Mouse (Mus musculus) retina, postnatal 1 day (tissue): ENCODE results near the gene Olfr1423.
"Not testable (repeated sequence)": the region's sequence is repeated elsewhere in the genome, so short reads cannot be mapped to it uniquely, and the experiment has no call there.

Experiments
- DNase-seq: peaks from one replicate; pipeline ENCODE4 v3.0.0-alpha.2; 2012

Gene Olfr1423

GRCm38 (mm10) chr19:12041217-12041616 lies at the start of gene Olfr1423:
TSS of gene Olfr1423 (minus strand) at chr19:12041317.
- DNase-seq = no peak

- DNase-seq = not testable (repeated sequence)
Measured at GRCm38 (mm10) chr19:12077631-12078030, 36.5 kb upstream of the Olfr1423 start, which contains the start of gene Olfr1425. TSS of gene Olfr1425 (minus strand) at chr19:12077731.

GRCm38 (mm10) chr19:12069546-12069945 lies 28.4 kb upstream of the Olfr1423 start:
- not testable (repeated sequence) for DNase-seq

GRCm38 (mm10) chr19:12067806-12068205 lies 26.7 kb upstream of the Olfr1423 start:
- DNase-seq = not testable (repeated sequence)

GRCm38 (mm10) chr19:12062582-12062981 lies 21.5 kb upstream of the Olfr1423 start, which contains the start of gene Olfr1424:
TSS of gene Olfr1424 (minus strand) at chr19:12062682.
- DNase-seq = not testable (repeated sequence)

GRCm38 (mm10) chr19:12043163-12043562 lies 2.0 kb upstream of the Olfr1423 start:
- no peak for DNase-seq

GRCm38 (mm10) chr19:12037727-12038126 lies 3.4 kb downstream of the Olfr1423 start:
- no peak for DNase-seq

DNA sequence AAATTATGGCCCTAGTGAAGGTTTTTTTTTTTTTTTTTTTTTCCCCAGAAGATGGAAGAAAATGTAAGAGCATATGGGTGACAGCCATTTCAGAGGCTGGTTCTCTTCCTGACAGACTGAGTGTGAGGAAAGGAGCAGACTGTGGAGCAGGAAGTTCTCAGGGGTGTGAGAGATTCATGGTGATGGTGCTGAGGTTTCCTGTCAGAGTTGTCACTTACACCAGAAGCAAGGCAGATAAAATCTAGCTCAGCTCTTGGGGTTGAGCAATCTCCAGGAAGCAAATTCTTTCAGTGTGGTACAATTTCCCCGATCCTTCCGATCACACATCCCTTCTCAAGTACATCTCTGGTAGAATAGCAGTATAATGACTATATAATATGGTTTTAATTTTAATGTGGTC lies 14.5 kb downstream of the Olfr1423 start:
- DNase-seq = no peak

- DNase-seq = no peak
Measured at GRCm38 (mm10) chr19:12025333-12025732, 15.8 kb downstream of the Olfr1423 start.

GRCm38 (mm10) chr19:12024149-12024548 lies 17.0 kb downstream of the Olfr1423 start:
- no peak for DNase-seq

DNA sequence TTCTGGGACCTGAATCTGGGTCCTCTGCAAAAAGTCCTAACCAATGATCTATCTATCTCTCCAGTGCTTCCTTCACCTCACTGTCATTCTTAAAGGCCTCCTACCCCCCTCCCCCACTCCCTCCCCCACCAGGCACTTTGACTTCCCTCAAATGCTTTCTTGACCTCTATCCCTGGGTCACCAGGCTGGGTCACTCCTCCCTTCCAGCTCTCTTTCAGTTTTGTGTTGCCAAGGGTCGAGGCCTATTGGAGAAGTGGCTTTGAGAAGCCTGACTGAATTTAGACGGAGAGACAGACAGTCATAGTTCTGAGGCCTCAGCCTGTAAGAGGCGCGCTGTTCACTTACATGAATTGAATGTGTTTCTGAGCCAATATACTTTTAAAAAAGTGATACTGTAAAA lies 24.9 kb downstream of the Olfr1423 start:
- no peak for DNase-seq

GRCm38 (mm10) chr19:12015708-12016107 lies 25.4 kb downstream of the Olfr1423 start:
- DNase-seq = no peak

DNA sequence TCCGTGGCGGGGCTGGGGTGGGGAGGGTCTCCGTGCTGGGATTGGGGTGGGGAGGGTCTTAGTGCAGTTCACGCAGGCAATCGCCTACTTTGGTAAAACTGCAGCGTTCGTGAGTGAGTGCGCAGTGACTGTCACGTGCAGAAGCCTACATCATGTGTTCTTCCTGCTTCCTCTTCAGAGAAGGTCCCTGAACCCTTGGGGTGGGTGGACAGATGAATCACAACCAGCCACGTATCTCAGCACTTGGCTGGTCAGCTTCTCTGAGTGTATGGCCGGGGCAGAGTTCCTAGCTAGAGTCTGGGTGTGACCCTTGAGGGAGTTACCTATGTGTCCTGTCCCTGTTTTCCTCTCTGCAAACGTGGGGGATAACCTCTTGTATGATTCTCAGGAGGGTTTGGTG lies 27.9 kb downstream of the Olfr1423 start:
- peak; percentile 54 for DNase-seq

DNA sequence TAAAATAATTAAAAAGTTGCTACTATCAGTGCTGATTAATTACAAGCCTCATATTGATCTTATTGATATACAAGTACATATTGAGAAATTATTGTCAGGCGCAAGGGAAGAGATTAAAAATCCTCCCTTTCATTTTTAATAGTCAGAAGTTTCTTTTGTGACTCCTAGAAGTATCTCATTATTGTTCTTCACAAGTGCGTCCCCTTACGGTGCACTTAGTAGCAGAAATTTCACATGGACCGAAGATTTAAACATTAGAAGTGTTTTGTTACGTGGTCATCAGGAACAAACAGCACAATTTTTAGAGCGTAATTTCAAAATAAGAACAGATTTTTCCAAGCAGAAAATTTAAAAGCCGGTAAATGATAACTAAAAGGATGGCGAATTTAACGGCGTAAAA lies 28.5 kb downstream of the Olfr1423 start:
- no peak for DNase-seq

- peak; percentile 95 for DNase-seq
Measured at GRCm38 (mm10) chr19:12011560-12012556, 29.3 kb downstream of the Olfr1423 start.

DNA sequence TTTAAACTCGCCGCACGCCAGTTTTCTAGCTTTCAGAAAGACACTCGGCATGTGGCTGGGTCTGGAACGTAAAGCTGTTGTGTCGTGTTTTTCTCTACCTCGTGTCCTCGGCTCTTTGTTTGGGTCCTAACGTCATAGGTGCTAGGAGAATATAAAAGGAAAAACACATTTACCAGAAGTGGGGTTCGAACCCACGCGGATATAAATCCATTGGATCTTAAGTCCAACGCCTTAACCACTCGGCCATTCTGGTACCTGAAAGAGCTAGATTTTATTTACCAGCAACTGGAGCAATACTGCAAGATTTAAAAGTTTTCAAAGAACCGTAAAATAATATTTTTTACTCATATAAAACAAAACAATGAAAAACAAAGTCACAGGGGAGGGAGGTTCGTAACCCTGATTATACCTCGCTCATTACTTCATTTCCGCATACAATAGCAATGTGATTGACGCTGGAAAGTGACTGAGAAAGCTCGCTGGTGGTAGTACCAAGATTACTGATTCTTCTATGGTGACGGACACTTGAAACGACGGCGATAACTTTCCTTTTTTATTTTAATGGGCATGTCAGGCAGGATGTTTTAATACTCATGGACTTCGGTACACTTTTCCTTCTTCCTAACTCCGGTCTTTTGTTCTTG lies 30.1 kb downstream of the Olfr1423 start:
- DNase-seq = peak; percentile 94

DNA sequence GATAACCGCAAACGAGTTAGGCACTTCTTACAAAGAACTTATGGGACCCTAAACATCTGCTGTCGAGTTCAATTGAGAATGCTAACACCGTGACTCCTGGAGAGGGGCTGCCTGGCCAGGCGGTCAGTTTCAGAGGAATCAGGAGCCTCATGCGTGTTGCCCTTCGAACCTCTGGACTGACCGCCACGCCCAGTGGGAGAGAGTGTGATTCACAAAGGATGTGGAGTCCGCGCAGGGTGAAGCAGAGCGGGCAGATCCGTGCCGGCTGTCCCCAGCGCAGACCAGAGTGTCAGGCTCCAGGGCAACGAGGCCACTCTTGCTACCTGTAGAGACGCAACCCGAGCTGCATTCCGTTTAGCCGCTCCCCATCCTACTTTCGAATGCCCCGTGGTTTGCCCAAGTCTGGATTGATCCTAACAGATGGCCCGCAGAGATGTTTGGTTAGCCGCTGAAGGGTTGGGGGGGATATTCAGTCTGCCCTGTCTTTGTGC lies 30.8 kb downstream of the Olfr1423 start:
- DNase-seq = peak; percentile 85

DNA sequence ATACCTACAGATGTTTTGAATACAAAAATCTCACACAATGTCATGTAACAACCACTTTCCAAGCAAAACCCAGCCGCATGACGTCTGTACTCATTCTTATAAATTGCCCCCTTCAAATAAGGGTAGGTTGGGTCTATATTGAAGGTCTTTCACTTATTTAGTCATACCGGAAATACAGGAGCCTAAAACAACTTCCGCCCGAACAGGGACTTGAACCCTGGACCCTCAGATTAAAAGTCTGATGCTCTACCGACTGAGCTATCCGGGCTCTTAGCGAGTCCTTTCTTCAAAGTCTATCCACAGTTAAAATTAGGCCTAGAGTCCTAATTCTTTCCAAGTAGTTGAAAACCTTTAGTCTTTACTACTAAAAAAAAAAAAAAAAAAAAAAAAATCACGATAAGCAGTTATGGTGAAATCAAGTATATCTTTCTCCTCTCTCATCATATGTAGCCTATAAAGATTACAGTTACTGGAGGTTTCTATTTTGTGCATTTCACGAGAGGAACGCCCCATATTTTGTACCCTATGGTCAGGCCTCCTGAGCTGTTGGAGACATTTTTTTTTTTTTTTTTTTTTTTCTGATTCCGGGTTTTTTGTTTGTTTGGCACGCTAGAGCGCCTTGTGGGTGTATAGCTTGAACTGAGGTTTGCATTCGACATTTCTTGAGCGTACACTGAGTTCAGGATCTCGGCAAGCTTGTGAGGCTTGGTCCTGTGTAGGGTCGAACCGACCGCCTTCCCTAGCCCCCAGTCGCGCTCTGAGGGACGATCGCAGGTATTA lies 31.4 kb downstream of the Olfr1423 start:
- DNase-seq = peak; percentile 88

- peak; percentile 35 for DNase-seq
Measured at GRCm38 (mm10) chr19:12008410-12009380, 32.4 kb downstream of the Olfr1423 start.

GRCm38 (mm10) chr19:12007105-12007931 lies 33.8 kb downstream of the Olfr1423 start:
- DNase-seq = peak; percentile 77
